In genomic region chr15:36948866-36949546, GRCm38 (mm10) we compare ENCODE assay signal across 20 mouse cellular contexts. TPM values are rescaled to one million over a fixed set of nuclear protein-coding genes. Genes with fewer than 3 reads are reported as not detected.
DNase-seq lines count a peak whose midpoint lies in the region; ATAC-seq and TF ChIP-seq lines count a peak whose summit lies in the region.
"Had no signal": no experiment of that assay in that cellular context is flagged by ENCODE, and none has a peak within 500 bp of the region (broad histone marks: within the 10 kb centered on the region; RNA-seq: fewer than 3 reads in every experiment).

No protein-coding gene starts in this region.

- TF ChIP-seq CTCF in lung, embryonic 14.5 days (IDR thresholded peaks at IDR 0.05; ENCODE audit: low read depth): no peak

- no peak overlapping the region for H3K4me3 ChIP-seq in lung, embryonic 14.5 days (ENCODE audit: low read depth, low read length)
- H3K4me3 ChIP-seq in kidney, embryonic 16.5 days (ENCODE audit: low read length): no peak overlapping the region
- H3K4me3 ChIP-seq: embryonic facial prominence, embryonic 15.5 days; erythroblast, embryonic 14.5 days; forebrain, embryonic 10.5 days; gastrocnemius, adult 2 months; heart, embryonic 12.5 days; hindbrain, embryonic 10.5 days had no signal

- WGBS in lung, embryonic 14.5 days: 71% methylated on average over 22 of the region's 22 CpGs
- WGBS in kidney, embryonic 16.5 days: 71% methylated on average over 21 of the region's 22 CpGs

- no peak overlapping the region for H3K4me2 ChIP-seq in lung, embryonic 14.5 days
- no peak overlapping the region for H3K4me2 ChIP-seq in kidney, embryonic 16.5 days (replicated peaks; ENCODE audit: low read depth, low read length)
- H3K4me2 ChIP-seq: embryonic facial prominence, embryonic 15.5 days; heart, embryonic 12.5 days; hindbrain, embryonic 14.5 days had no signal

- H3K27ac ChIP-seq in lung, embryonic 14.5 days (ENCODE audit: low read depth): no peak overlapping the region
- H3K27ac ChIP-seq in kidney, embryonic 16.5 days (ENCODE audit: low read length): no peak overlapping the region
- H3K27ac ChIP-seq: embryonic facial prominence, embryonic 15.5 days; forebrain, embryonic 10.5 days; gastrocnemius, adult 2 months; hindbrain, embryonic 10.5 days; hindbrain, embryonic 14.5 days had no signal

- H3K9me3 ChIP-seq in lung, embryonic 14.5 days (ENCODE audit: low read depth, low read length): no peaks in the 10 kb centered on the region
- H3K9me3 ChIP-seq in kidney, embryonic 16.5 days (ENCODE audit: low read length): no peaks in the 10 kb centered on the region
- H3K9me3 ChIP-seq: embryonic facial prominence, embryonic 15.5 days; heart, embryonic 12.5 days; hindbrain, embryonic 10.5 days had no signal

- H3K4me1 ChIP-seq in lung, embryonic 14.5 days (ENCODE audit: insufficient read depth): no peaks in the 10 kb centered on the region
- no peaks in the 10 kb centered on the region for H3K4me1 ChIP-seq in kidney, embryonic 16.5 days (ENCODE audit: insufficient read depth, low read length)

- no peak overlapping the region for H3K9ac ChIP-seq in lung, embryonic 14.5 days
- H3K9ac ChIP-seq in kidney, embryonic 16.5 days (replicated peaks; ENCODE audit: low read length): no peak overlapping the region
- H3K9ac ChIP-seq: embryonic facial prominence, embryonic 15.5 days; heart, embryonic 12.5 days; hindbrain, embryonic 14.5 days had no signal

- peak; percentile 34 for DNase-seq in lung, embryonic 14.5 days
- DNase-seq in lung, postnatal 36 days: no peak
- peak; percentile 36 for DNase-seq in retina, postnatal 1 day
- DNase-seq in retina, embryonic 14.5 days (ENCODE audit: low spot score): no peak
- DNase-seq in brain, adult 2 months (ENCODE audit: low read depth, low spot score): peak; percentile 61
- DNase-seq: adrenal gland, adult 8-10 months; adrenal gland, postnatal 36 days; cerebellum, adult 11-12 months; embryo, embryonic 11 days; gastrocnemius, adult 2 months; gastrocnemius, postnatal 25 days had no signal

- H3K27me3 ChIP-seq in lung, embryonic 14.5 days (ENCODE audit: insufficient read depth, low read length): no peaks in the 10 kb centered on the region
- H3K27me3 ChIP-seq in kidney, embryonic 16.5 days (ENCODE audit: insufficient read depth, low read length): no peaks in the 10 kb centered on the region
- H3K27me3 ChIP-seq: CH12.LX; embryonic facial prominence, embryonic 15.5 days; heart, embryonic 12.5 days had no signal

- H3K36me3 ChIP-seq in lung, embryonic 14.5 days (ENCODE audit: insufficient read depth): no peaks in the 10 kb centered on the region
- no peaks in the 10 kb centered on the region for H3K36me3 ChIP-seq in kidney, embryonic 16.5 days (ENCODE audit: insufficient read depth, low read length)
- H3K36me3 ChIP-seq: embryonic facial prominence, embryonic 15.5 days; forebrain, embryonic 10.5 days; heart, embryonic 12.5 days; hindbrain, embryonic 10.5 days had no signal

- ATAC-seq in lung, embryonic 14.5 days (ENCODE audit: insufficient read depth): no peak
- ATAC-seq in kidney, embryonic 16.5 days (ENCODE audit: low FRiP score, low TSS enrichment): no peak
- ATAC-seq: forebrain, embryonic 14.5 days had no signal

RNA-seq across cellular contexts. Expression of gene Zfp706, which starts 58.6 kb away (rescaled TPM):
- polyA plus RNA-seq in lung, embryonic 14.5 days (2014; fragmentation: Nextera tagmentation; extraction: Ambion mirVana): 417 and 428 TPM in 2 replicates
- polyA plus RNA-seq in kidney, embryonic 16.5 days (2015; fragmentation: Nextera tagmentation; extraction: Ambion mirVana): 403 and 418 TPM in 2 replicates

Comparison
In these comparisons a context has a peak if more than half of its experiments do, and no peak if none do; other contexts are left out.
1. DNase-seq: peak in lung, embryonic 14.5 days (single experiment), retina, postnatal 1 day (single experiment) and brain, adult 2 months (single experiment); none in lung, postnatal 36 days (single experiment) and retina, embryonic 14.5 days (single experiment).